Mouse (Mus musculus): ENCODE results near the gene Calhm6.
A peak's percentile ranks its signal among the peaks of the same experiment; 100 is the strongest.

Gene Calhm6

DNA sequence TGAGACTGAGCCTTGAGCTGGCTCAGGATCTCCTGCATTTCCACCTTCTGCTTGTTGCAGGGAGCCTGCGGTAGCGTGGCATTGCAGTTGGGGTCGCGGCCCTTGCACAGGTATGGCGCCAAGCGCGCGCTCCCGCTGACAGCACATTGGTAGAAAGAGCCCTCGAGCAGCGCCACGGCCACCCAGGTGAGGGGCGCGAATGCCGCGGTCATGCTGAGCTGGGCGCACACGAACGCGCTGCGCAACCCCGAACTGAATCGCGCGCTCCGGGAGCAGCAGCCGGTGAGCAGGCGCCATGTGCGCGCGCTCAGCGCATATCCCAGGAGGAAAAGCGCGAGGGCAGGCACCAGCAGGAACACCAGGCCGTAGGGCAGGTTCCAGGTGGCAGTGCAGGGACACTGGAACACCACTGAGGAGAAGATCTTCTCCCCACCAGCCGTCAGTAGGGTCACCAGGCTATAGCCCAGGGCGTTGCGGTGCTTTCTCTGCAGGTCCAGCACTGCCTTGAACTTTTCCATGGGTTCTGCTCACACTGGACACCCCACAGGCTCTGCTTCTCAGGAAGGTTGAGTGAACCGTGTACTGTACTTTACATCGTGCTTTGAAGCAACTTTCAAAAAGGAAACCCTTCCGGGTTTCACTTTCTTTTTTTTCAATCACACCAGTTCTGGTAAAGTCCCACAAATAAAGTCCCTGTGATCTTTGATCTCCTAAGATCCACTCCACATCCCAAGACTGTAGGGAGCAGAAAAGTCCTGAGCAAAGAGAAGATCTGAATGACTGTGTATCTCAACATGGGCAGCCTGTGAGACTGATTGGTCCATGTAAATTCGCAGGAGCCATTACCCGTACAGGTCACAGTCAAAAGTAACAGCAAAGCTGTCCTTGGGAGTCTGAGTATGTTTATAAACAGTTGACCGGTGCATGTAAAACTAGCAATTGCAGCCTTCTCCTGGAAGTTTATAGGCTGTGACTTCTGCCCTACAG is at the start of gene Calhm6:
TSS of gene Calhm6 (minus strand) at position 593 of the 987 bp plus-strand sequence.
- peak; percentile 75 for DNase-seq

DNA sequence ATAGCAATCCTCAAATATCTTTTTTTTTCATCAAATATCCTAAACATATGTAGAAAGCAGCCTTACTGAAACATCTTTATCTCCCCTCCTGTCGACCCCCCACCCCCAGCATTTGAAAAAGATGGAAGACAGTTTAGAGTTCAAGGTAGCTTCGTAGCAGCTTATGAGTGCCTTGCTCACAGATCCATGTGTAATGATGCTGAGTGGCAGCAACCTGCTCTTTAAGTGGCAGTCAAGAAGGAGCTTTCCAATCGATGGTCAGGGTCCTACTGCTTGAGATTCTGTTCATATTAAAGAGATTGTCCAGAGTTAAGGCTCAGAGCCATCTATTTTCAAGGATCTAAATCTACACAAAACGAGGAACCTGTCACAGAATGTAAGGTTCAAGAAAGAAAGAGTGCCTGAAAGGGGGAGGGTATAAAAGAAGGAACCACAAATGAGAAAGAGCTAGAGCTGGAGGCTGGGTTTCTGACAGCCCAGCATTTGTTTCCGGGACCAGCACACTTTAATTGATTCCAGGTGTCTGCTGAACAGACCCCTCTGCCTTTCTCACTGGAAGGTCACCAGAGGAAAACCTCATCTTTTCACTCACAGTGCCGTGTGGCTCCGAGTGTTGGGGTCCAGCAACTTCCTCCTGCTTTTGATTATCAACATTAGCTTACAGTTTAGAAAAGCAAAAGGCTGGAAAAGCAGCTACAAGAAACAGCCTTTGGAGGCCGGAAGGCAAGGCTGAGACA is 48.3 kb upstream of the Calhm6 start:
- peak; percentile 13 for DNase-seq

DNA sequence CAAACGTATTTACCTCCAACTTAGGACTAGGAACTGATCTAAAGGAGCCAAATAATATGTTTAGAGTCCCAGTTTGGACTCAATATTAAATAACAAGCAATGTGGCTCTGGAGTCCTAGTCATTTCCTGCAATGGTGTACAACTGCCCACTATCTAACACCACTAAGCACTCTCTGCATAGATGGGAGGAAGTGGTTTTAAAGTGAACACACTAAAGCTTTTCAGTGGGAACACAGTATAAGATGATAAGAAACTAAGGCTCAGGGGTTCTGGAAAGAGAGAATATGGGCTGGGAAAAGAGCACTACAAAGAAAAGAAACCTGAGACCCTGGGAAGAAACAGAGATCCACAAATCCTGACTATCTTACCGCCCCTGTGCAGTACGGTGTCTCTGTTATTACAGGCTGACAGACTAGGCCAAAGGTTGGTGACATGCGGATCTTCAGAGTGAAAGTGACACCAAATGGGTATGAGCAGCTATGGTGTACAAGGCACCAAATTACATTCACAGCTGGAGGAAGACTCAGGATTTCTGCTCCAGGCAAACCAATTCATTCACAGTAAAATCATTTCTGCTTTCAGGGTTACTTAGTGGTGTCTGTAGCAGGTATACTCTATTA is 45.0 kb upstream of the Calhm6 start:
- DNase-seq = no peak

DNA sequence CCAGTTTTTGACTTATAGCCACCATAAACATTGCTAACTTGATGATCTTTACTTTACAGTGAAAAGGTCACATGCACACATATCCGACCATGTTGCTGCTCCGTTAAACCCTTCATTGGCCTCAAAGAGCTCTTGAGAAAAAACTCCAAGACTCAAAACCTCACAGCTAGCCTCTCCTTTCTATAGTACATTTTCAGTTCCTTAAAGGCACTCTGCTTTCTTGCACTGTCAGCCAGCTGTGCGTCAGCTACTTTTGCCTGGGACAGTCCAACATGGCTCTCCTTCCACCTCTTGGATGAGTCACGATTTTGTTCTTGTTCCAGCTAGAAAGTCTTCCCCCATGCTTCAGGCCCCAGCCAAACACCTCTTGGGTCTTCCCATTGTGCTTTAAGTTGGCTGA is 43.9 kb upstream of the Calhm6 start:
- no peak for DNase-seq

DNA sequence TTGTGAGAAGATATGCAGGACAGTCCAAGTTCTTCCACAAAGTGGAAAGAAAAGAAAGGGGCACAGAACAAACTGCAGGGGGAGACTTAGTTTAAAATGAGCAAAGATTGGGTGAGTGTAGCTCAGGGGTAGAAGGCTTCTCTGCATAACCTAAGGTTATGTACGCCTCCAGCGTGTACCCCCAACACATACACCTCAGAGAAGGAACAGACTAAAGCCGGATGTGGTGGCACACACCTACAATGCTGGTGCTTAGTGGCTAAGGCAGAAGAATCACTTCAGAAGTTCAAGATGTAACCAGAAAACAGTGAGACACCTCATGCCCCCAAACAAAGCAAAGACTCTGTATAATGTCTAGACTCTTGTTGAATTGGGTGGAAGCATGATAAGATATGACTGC is 43.4 kb upstream of the Calhm6 start:
- peak; percentile 34 for DNase-seq

DNA sequence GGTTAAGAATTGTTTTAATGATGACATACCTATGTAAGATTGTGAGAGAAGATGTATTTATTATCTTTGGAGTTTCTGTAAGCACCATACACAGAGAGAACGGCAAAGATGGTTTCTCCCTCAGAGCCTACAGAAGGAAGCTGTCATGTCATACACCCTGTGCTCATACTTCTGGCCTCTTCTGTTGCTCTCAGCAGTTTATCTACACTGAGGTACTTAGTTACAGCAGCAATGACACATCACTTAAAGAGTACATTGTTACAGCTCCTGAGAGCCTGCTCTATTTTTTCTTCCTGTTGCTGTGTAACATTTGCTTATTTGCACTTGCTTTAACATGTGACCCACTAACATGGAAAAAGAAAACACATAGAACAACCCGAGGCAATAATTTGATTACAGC is 39.2 kb upstream of the Calhm6 start:
- no peak for DNase-seq

DNA sequence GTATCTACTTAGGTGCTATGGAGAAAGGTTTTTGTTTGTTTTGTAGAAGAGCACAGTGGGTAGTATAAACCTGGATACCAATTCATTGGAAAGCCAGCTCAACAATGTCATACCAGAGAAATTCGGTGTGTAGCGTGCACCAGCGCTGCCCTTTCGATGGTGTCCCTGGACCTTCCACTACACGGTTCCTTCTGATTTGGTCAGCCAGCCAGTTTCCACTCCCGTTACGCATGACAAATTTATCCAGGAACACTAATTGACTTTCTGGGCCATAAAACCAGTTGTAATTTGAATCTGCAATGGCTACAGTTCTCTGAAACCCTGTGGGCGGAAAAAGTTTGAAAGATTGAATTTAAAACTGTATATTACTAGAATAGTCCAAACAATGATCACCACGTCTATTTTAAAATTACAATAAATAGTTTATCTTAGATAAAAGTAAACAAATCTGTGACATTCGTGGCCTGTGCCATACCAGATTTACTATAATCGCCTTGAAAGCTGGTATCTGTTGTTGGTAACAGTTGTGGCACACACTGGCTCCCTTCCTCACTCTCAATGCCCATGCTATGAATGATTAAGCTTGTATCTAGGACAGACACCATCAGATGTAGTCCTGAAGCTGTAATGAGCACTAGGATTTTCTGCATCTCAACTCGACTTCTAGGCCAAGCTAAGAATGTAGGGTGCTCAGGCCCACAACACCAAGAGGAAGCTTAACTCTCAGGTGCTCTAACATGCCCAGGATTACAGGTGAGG is 28.2 kb upstream of the Calhm6 start:
- DNase-seq = no peak

DNA sequence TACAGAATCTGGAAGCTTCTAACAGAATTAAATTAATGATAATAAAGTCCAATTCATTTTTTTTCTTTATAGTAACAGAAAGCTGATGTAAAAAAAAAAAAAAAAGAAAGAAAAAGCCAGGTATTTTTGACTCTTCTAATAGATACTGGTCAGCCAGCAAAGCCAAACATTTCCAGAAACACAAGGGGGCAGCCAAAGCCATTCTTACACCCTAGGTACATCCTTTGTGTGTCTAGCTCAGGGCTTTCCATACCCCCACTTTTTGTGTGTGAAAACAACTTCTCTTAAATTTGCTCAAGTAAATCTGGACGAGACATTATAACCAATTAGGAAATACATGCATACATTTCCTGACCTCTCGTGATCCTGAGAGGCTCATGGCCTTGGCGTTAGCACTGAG is 24.0 kb upstream of the Calhm6 start:
- peak; percentile 25 for DNase-seq

DNA sequence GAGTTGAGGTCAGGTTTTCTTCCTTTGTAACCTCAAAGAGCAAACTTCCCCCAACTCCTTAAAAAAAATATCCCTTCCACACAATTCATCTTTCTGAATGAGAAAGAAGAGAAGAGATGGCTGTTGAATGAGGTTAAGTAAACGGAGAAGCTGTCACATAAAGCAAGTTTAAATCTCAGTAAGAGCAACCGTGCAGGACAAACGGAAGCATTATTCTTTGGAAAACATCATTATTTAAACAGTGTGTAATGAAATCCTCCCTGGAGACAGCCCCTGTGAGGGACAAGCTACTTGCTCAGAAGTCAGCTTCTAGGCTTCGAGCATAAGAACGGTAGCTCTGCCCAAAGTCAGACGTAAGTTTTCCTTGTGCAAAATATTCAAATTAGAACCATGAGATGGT is 22.7 kb upstream of the Calhm6 start:
- no peak for DNase-seq

DNA sequence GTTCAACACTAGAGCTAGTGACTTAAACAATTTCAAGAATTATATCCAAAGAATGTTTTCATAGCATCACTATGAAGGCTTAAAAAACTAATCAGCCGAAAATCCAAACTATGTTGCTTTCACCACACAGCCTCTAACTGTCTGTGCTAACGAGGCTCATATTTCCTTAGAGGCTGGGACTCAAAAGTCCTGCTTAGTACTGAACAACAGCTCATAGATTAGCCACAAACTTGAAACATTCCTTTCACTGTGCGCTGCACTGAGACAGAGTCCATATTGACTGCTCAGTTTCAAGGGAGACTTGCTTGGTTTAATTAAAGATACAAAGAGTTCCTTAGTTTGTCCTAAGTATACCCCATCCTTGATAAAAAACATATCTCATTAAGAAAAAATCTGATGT is 22.0 kb upstream of the Calhm6 start:
- no peak for DNase-seq

DNA sequence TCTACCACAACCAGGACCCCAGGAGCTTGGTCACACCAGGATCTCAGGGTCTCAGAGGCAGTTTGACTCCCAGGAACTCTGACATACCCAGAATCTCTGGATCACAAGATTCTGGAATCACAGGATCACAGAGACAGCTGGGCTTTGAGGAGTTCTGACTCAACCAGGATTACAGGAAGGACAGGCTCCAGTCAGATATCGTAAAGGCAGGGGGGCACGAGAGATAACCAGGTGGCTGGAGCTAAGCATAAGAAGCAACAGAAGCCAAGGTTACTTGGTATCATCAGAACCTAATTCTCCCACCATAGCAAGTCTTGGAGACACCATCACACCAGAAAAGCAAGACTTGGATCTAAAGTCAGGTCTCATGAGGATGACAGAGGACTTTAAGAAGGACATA is 13.9 kb upstream of the Calhm6 start:
- no peak for DNase-seq

DNA sequence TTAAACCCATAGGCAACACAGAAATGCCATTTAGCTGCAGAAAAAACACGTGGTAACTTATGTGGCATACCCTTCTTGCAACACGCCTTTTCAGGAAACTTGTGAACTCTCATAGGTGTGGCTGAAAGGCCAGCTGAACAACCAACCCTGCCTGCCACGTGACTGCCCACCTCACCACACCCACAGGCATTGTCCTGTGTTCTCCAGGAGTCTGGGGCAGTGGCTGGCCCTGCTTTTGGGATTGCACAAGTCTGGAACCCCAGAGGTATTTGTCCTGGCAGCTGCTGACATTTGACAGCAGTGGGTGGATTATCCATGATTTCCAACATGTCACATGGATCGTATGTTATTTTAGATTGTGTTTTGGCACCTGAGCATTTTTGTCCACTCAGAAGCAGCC is 12.0 kb upstream of the Calhm6 start:
- no peak for DNase-seq

DNA sequence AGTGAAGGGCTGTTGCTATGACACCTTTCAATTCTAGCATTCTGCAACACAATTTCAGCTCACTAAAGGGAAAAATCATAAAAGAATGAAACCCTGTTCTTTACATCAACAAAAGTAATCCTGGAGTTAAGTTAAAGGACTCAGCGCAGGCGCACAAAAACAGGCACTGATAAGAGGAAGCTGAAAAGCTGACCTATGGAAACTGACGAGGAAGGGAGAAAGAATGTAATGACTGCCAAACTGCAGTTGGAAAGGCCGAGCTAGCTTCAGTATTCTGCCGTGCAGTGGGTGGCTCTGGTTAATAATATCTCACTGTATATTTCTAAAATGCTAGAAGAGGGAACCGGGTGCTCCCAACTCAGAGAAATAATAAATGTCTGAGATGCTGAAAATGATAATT is 10.2 kb upstream of the Calhm6 start:
- no peak for DNase-seq

DNA sequence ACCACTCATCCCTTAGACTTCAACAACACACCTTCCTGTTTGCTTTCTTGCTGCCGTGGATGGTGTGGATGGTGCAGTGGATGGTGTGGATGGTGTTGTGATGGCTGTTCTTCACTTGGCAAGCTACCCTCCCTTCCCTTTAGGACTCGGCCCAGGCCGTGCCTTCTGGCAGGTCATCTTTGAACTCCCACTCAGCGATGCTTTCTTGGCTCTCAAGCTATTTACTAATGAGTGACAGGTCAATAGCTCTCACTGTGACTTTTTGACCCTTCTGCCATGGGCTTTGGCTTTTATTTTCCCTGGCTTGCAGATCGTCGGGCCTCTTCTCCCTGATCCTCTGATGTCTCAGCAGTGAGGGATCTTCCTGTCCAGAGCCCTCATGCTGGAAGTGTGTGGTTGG is 8.6 kb upstream of the Calhm6 start:
- no peak for DNase-seq

DNA sequence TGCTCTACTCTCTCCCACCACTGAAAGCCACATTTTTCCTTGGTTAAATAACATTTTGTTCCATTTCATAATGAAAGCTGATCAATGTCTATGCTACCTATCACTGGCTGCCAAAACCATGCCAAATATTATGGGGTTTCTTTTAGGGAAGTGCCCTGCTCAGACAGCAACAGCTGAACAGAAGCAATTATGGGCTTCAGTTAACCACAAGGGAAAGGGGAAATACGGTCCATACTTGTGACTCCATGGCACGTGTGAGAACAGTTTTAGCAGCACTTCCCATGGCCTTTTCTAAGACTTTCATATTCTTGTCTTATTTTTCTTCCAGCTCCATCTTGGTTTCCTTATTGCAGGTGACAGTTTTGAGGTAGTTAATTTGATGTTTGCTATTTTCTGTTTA is 3.6 kb upstream of the Calhm6 start:
- DNase-seq = no peak

DNA sequence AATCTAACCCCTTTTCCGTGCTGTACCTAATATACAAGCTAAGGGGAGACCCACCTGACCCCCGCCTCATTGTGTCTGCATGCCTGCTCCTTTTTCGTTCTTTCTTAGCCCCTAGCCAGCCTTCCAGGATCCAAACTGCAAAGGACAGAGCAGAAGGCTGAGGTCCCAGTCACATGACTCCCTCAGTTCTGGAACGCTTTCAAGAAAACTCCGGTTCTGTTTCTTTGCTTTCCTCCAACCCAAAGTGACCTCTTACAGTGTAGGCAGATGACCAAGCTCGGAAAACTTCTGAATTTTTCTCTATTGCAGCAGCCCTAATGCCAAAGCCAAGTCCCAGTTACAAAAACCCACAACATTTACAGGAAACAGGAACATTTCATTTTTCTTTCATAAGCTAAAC is 607 bp upstream of the Calhm6 start:
- DNase-seq = no peak

DNA sequence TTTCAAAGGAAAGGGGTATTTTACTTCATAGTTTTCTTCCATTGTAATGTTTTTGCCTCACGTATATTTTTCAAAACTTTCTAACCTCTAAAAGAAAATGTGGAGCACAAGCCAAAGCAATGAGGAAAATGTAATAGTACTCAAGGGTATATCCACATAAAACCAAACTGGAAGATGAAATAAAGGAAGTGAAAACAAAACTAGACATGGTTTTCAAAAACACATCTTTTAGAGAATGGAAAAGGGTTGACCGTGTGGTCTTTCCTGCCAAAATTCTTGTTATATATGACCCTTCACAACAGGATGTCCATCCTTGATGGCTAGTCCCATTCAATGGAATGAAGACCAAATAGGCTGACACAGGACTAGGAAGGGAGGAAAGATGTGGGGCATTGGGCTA is 9.4 kb downstream of the Calhm6 start:
- no peak for DNase-seq

DNA sequence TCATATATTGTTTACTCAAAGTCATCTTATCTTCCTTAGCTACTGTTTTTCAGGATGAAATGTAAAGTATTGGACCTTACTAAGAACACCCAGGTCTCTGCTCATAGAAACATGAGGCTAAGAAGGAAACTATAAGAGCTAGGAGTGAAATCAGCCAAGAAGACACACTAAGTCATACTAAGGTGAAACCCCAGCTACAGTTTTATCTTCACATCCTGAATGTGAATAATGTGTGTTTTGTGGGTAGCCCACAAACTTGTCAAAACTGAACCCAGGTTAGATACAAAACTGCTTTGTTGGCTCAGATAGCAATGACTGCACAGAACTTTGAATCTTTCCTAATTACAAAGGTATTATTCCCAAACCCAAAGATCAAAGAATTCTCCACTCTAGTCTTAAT is 10.0 kb downstream of the Calhm6 start:
- DNase-seq = no peak

DNA sequence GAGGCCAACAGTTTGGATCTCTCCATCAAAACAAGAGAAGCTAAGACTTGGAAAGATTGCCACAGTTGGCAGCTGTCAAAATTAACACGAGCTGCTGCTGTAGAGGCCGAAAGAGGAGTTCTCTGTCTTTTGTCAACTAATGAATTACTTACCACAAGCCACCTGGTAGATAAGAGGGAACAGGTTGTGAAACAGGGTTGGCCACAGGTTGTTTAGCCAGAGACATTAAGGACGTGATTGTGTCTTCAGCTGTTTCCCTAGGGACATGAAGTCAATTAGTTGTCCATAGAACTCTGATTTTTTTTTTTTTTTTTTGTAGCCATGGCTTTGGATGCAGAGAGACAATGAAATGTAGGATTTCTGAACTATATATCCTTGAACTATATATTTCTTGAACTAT is 10.7 kb downstream of the Calhm6 start:
- no peak for DNase-seq

DNA sequence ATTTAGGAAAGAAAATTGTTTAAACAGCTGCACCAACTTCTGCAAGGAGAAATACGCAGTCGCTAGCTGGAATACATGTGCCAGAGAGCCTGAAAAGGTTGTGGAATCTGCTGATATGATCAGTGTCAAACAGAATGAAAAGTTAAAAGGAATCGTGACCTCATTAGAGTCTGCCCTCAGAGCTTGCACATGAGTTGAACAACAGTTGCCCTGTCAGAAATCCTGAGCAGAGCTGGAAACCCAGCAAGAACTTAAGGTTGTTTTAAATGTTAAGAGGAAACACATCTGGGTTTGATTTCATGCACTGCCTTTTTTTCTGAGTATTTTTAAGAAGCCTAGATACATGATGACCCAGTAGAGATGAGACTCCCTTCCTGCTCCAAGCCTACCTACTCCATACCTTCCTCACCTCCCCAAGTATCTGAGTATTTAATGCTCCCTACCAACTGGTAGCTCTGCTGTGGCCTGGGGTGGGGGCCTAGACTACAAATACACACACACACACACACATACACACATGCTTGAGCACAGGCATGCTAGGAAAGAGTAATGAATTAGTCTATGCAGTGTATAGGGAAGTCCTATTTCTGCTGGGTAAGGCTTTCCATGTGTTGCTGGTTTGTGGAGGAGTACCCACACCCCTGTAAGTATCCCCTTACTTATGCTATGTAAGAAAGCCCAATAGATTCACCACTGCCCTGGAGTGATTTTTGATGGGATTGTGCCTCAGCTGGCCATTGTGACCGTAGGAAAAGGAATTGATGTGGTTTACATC is 15.6 kb downstream of the Calhm6 start:
- DNase-seq = no peak

DNA sequence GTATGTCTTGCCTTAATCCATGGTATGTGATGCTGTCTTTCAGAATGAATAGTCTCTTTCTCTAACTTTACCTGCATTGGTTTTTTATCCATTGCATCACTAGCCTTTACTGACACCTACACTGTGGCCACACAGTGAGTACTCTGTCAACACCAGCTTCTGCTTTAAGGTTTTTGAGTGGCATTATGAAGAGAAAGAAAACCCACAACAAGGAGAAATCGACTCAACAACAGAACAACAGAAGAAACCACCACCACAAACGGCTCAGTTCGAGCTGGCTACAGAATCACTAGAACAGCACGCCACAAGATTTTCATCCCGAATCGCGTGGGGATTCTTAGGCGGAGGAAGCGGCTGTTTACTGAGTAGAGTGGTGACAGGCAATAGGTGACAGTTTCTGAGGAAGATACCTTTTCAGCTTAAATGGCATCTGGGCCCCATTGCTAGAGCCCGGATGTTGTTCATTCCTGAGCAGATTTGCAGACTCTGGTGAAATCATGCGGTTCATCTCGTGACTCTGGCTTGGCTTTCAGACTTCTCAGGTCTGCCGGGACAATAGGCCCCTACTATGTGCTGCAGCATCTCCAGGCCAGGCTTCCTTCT is 16.8 kb downstream of the Calhm6 start:
- peak; percentile 44 for DNase-seq

DNA sequence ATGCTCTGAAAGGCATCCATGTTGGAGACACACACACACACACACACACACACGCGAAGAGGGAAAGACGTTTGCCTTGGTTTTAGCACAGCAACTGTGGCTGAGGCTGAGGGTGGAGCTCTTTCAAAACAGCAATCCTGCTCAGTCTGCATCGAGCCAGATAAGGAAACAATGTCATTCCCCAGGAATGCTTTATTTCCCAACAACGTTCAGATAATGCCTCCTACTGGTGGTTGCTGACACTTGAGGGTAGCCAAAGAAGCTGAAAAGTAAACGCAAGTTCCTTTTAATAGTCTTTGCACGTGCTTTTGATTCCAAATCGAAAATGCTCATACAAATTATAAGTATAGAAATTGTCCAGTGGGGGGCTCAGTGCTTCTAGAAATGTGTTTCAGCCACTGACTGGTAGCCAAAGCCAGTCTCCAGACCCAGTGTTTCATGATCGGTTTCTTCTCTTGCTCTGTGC is 31.3 kb downstream of the Calhm6 start, which contains the start of gene Calhm5:
TSS of gene Calhm5 (minus strand) at position 102 of the 466 bp plus-strand sequence.
- peak; percentile 10 for DNase-seq

All from thymus, postnatal 4 days (tissue).